Mouse (Mus musculus): ENCODE measurements at regions not wholly inside any gene's neighbourhood (a gene's known extent, or its start where the extent isn't known, plus 50 kb on each side); places are given as distances from the start of the nearest gene placed in this dataset.
A peak's percentile ranks its signal among the peaks of the same experiment; 100 is the strongest.

GRCm38 (mm10) chr5:118454096-118454495 lies 106.4 kb upstream of the Med13l start:
- 100% methylated on average over 1 of the region's 1 CpGs for WGBS
- no peak for ATAC-seq (ENCODE audit: low FRiP score, low read depth)

GRCm38 (mm10) chr5:118458727-118459390 lies 101.6 kb upstream of the Med13l start:
- ATAC-seq (ENCODE audit: low FRiP score, low read depth) = peak; percentile 68; the same call in 1 of the 2 replicates
- Histone ChIP-seq H3K27me3 (peaks cover 37% of the 10 kb centered on the region), H3K36me3 (no peaks in the 10 kb centered on the region), H3K27ac (replicated peaks) (no peak overlapping the region), H3K9me3 (no peaks in the 10 kb centered on the region), H3K4me3 (peak overlapping the region; percentile 28), H3K4me2 (replicated peaks) (peak overlapping the region; percentile 55), H3K9ac (replicated peaks) (0 out of 2 replicates have a peak overlapping the region, but pooled peaks have one; percentile 16), H3K4me1 (peaks cover 15% of the 10 kb centered on the region)
- 2% methylated on average over 16 of the region's 16 CpGs for WGBS

More at GRCm38 (mm10) chr5:118454096-118454495, 106.4 kb upstream of the Med13l start:
- H3K4me1 ChIP-seq = peaks cover 6% of the 10 kb centered on the region
- H3K36me3 ChIP-seq = no peaks in the 10 kb centered on the region
- no peak overlapping the region for H3K4me2 ChIP-seq (replicated peaks)
- no peak overlapping the region for H3K4me3 ChIP-seq
- no peaks in the 10 kb centered on the region for H3K9me3 ChIP-seq
- no peak overlapping the region for H3K9ac ChIP-seq (replicated peaks)
- 0 out of 2 replicates have a peak, but pooled peaks cover 3% of the 10 kb centered on the region for H3K27me3 ChIP-seq
- no peak overlapping the region for H3K27ac ChIP-seq (replicated peaks)

DNA sequence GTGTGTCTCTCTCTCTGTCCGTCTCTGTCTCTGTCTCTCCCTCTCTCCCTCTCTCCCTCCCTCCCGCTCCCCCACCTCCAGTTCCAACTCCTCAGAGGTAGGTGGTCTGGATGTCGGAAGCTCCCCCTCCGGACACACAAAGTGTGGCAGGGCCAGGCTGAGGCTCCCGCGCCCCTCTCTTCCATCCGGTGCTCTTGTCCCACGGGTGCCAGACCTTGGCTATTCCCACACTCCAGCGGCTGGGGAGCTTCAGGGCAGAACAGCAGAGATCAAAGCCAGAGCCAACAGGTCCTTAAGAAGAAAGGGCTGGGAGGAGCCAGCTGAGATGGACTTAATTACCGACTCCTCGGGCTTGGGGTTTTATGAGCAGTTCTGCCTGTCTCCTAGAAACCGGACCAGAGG lies 101.1 kb upstream of the Med13l start:
- 0 out of 2 replicates have a peak, but pooled peaks have one; percentile 54 for ATAC-seq (ENCODE audit: low FRiP score, low read depth)
- Histone ChIP-seq H3K27ac (replicated peaks) (peak overlapping the region; percentile 21), H3K4me1 (peaks cover 15% of the 10 kb centered on the region), H3K9me3 (no peaks in the 10 kb centered on the region), H3K4me2 (replicated peaks) (peak overlapping the region; percentile 55), H3K27me3 (peaks cover 41% of the 10 kb centered on the region), H3K36me3 (no peaks in the 10 kb centered on the region), H3K4me3 (peak overlapping the region; percentile 28), H3K9ac (replicated peaks) (0 out of 2 replicates have a peak overlapping the region, but pooled peaks have one; percentile 16)
- WGBS = 2% methylated on average over 12 of the region's 12 CpGs

DNA sequence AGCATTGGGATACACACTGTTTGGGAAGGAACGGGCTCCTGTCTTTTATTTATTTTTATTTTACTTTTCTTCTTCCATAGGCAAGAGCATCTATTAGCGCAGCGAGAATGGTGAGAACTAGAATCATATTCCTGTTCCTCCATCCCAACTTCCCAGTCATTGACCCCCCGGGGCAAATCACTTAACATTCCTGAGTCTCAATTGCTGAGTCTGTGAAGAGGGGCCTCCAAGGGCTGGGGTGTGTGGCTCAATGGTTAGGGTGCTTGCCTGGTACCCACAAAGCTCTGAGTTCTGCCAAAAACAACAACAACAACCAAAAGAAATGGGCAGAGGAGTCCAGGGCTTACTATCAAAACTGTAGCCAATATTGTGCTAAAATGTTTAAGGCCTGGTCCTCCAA lies 98.5 kb upstream of the Med13l start:
- Histone ChIP-seq H3K9me3 (no peaks in the 10 kb centered on the region), H3K27me3 (peaks cover 56% of the 10 kb centered on the region), H3K4me1 (peaks cover 36% of the 10 kb centered on the region), H3K4me3 (no peak overlapping the region), H3K9ac (replicated peaks) (no peak overlapping the region), H3K4me2 (replicated peaks) (no peak overlapping the region), H3K36me3 (no peaks in the 10 kb centered on the region), H3K27ac (replicated peaks) (no peak overlapping the region)
- ATAC-seq (ENCODE audit: low FRiP score, low read depth) = no peak
- whole genome bisulfite sequencing = 69% methylated on average over 4 of the region's 4 CpGs

GRCm38 (mm10) chr5:118464931-118465801 lies 95.3 kb upstream of the Med13l start:
- peak; percentile 75 for ATAC-seq (ENCODE audit: low FRiP score, low read depth)
- Histone ChIP-seq H3K27ac (replicated peaks) (no peak overlapping the region), H3K9me3 (no peaks in the 10 kb centered on the region), H3K4me1 (peaks cover 20% of the 10 kb centered on the region), H3K27me3 (peaks cover 65% of the 10 kb centered on the region), H3K9ac (replicated peaks) (peak overlapping the region; percentile 34), H3K36me3 (no peaks in the 10 kb centered on the region), H3K4me3 (peak overlapping the region; percentile 24), H3K4me2 (replicated peaks) (peak overlapping the region; percentile 49)
- 4% methylated on average over 21 of the region's 22 CpGs for WGBS

DNA sequence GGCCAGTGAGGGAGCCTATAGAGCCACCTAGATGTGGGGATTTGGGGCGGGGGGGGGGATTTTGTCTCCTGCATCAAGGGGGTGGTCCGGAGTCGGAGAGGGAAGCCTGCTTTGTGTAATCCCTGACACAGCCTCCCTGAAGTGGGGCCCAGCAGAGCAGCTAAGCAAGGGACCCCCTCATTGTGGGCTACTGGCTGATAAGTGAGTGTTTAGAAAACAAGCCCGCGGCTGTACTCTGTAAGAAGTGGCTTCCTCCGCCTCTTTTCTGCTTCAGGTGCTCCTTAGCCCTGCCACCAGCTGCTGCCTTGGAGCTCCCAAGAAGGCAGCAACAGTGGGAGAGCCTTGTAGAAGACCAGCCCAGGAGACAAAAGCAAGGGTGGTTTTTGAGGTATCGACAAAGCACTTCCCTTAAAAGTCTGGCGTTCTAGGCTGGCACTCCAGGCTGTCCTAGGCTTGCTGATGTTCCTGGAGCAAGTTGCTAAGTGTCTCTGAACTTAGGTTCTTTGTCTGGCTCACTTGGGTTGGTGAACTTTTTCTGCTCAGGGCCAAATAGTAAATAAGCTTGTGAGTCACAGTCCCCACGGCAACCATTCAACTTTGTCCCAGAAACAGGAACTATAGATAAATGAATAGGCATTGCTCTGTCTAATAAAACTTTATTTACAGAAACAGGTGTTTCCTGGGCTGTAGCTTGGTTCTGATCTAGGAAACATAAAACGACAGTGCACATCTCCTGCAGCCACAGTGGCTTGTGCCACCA lies 94.3 kb upstream of the Med13l start:
- Histone ChIP-seq H3K4me2 (replicated peaks) (peak overlapping the region; percentile 49), H3K9me3 (no peaks in the 10 kb centered on the region), H3K36me3 (no peaks in the 10 kb centered on the region), H3K4me3 (peak overlapping the region; percentile 24), H3K9ac (replicated peaks) (peak overlapping the region; percentile 34; the same call in 1 of the 2 replicates), H3K27ac (replicated peaks) (0 out of 2 replicates have a peak overlapping the region, but pooled peaks have one; percentile 25), H3K4me1 (peaks cover 20% of the 10 kb centered on the region), H3K27me3 (peaks cover 55% of the 10 kb centered on the region)
- ATAC-seq (ENCODE audit: low FRiP score, low read depth) = no peak
- 12% methylated on average over 10 of the region's 10 CpGs for WGBS

DNA sequence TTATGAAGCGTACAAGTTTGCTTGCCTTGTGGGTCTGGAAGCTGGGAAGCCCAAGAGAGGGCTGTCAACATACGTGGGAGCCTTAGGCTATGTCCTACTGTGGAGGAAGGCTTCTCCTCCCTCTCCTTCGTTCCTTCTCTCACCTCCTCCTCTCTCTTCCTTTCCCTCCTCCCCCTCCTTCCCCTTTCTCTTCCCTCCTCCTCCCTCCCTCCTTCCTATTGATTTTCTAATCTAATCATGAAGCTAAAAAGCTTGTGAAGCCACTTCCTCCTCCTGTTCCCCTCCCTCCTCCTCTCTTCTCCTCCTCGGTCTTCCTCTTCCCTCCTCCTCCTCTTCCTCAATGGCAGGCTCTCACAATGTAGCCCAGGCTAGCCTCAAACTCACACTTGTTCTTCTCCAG lies 91.7 kb upstream of the Med13l start:
- 70% methylated on average over 4 of the region's 4 CpGs for WGBS
- H3K36me3 ChIP-seq = no peaks in the 10 kb centered on the region
- peaks cover 37% of the 10 kb centered on the region for H3K27me3 ChIP-seq
- H3K4me3 ChIP-seq = no peak overlapping the region
- no peak for ATAC-seq (ENCODE audit: low FRiP score, low read depth)
- no peak overlapping the region for H3K27ac ChIP-seq (replicated peaks)
- no peaks in the 10 kb centered on the region for H3K9me3 ChIP-seq
- peaks cover 30% of the 10 kb centered on the region for H3K4me1 ChIP-seq
- no peak overlapping the region for H3K9ac ChIP-seq (replicated peaks)
- no peak overlapping the region for H3K4me2 ChIP-seq (replicated peaks)

GRCm38 (mm10) chr5:118471569-118471968 lies 88.9 kb upstream of the Med13l start:
- no peak overlapping the region for H3K4me3 ChIP-seq
- H3K27ac ChIP-seq (replicated peaks) = no peak overlapping the region
- peaks cover 10% of the 10 kb centered on the region for H3K4me1 ChIP-seq
- H3K9ac ChIP-seq (replicated peaks) = no peak overlapping the region
- H3K27me3 ChIP-seq = peaks cover 23% of the 10 kb centered on the region
- no peak overlapping the region for H3K4me2 ChIP-seq (replicated peaks)
- WGBS = 46% methylated on average over 5 of the region's 5 CpGs
- no peaks in the 10 kb centered on the region for H3K36me3 ChIP-seq
- H3K9me3 ChIP-seq = no peaks in the 10 kb centered on the region
- ATAC-seq (ENCODE audit: low FRiP score, low read depth) = no peak

GRCm38 (mm10) chr5:118472291-118472690 lies 88.2 kb upstream of the Med13l start:
- ATAC-seq (ENCODE audit: low FRiP score, low read depth) = no peak
- no peak overlapping the region for H3K27ac ChIP-seq (replicated peaks)
- no peak overlapping the region for H3K9ac ChIP-seq (replicated peaks)
- H3K4me3 ChIP-seq = no peak overlapping the region
- H3K27me3 ChIP-seq = peaks cover 24% of the 10 kb centered on the region
- H3K9me3 ChIP-seq = no peaks in the 10 kb centered on the region
- no peak overlapping the region for H3K4me2 ChIP-seq (replicated peaks)
- 92% methylated on average over 10 of the region's 10 CpGs for WGBS
- no peaks in the 10 kb centered on the region for H3K36me3 ChIP-seq
- H3K4me1 ChIP-seq = peaks cover 10% of the 10 kb centered on the region; the same call in 1 of the 2 replicates

DNA sequence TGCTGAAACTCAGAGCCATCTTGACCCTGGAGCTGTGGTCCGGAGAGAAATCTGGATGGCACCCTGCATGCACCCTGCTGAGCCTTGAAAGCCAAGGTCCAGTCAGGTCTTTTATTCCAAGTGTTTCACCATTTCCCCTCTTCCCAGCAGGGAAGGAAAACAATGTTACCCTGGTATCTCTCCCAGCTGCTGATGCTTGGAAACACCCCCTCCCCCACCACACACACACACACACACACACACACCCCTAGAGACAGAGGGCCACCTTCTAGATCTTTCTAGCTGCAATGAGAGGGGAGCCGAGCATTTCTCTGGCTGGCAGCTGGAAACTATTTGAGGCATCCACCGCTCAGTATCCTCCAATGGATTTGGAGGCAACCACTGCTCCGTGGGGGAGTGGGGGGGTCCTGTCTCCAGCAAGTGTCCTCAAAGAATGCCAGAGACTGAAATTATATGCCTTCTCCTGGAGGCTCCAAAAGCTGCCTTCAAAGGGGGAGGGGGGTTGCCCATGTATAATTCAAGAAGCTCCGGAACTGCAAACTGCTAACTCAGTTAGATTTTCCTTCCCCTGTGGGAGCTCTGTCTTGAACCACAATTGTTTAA lies 87.2 kb upstream of the Med13l start:
- ATAC-seq (ENCODE audit: low FRiP score, low read depth) = no peak
- H3K27ac ChIP-seq (replicated peaks) = no peak overlapping the region
- 41% methylated on average over 5 of the region's 5 CpGs for WGBS

GRCm38 (mm10) chr5:118476597-118476996 lies 83.9 kb upstream of the Med13l start:
- H3K36me3 ChIP-seq = no peaks in the 10 kb centered on the region
- H3K4me1 ChIP-seq = peaks cover 22% of the 10 kb centered on the region
- 81% methylated on average over 5 of the region's 5 CpGs for WGBS
- no peak for ATAC-seq (ENCODE audit: low FRiP score, low read depth)
- H3K4me3 ChIP-seq = no peak overlapping the region
- H3K27ac ChIP-seq (replicated peaks) = no peak overlapping the region
- no peaks in the 10 kb centered on the region for H3K9me3 ChIP-seq
- H3K4me2 ChIP-seq (replicated peaks) = no peak overlapping the region
- peaks cover 12% of the 10 kb centered on the region; the same call in 1 of the 2 replicates for H3K27me3 ChIP-seq
- no peak overlapping the region for H3K9ac ChIP-seq (replicated peaks)

More for the DNA sequence above, 87.2 kb upstream of the Med13l start:
- H3K4me2 ChIP-seq (replicated peaks) = no peak overlapping the region
- H3K9me3 ChIP-seq = no peaks in the 10 kb centered on the region
- H3K4me1 ChIP-seq = peaks cover 19% of the 10 kb centered on the region
- peaks cover 18% of the 10 kb centered on the region for H3K27me3 ChIP-seq
- 0 out of 2 replicates have a peak overlapping the region, but pooled peaks have one; percentile 20 for H3K9ac ChIP-seq (replicated peaks)
- H3K36me3 ChIP-seq = no peaks in the 10 kb centered on the region
- H3K4me3 ChIP-seq = no peak overlapping the region
